Mouse (Mus musculus): ENCODE results near the gene Toe1.

Toe1 gene

DNA sequence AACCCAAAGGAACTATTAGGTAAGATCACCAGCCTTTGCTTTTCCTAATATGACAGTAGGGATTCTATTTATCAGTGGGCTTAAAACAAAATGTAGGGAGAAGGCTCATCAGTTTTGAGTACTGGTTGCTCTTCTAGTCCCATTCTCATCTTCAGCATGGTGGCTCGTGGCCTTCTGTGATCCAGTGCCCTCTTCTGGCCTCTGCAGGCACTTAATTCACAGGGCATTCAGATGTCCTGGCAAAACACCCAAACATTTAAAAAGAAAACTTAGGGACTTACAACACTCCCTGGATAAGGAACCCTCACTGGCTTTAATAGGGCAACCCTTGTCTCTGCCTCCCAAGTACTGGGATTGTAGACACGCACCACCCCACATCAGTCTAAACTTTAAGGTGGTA lies 13.2 kb downstream of the Toe1 start:
- no peak for DNase-seq (ENCODE audit: low read depth, low spot score)

DNA sequence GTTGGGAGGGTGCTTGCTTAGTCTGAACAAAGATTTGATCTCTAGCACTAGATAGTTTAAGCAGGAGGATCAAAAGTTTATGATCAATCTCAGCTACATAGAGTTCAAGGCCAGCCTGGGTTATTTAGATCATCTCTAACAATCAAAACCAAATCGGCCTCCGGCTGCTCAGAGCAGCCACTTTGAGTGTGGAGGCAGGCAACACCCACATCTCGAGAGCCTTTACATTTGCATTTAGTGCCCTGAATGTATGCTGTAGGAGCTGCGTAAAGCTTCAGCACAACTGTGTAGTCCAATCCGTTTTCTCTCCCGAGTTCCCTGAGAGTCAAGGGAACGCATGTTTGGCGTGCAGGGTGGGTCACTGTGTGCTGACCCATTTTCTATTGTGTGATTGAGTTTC lies 15.0 kb downstream of the Toe1 start:
- DNase-seq (ENCODE audit: low read depth, low spot score) = no peak

DNA sequence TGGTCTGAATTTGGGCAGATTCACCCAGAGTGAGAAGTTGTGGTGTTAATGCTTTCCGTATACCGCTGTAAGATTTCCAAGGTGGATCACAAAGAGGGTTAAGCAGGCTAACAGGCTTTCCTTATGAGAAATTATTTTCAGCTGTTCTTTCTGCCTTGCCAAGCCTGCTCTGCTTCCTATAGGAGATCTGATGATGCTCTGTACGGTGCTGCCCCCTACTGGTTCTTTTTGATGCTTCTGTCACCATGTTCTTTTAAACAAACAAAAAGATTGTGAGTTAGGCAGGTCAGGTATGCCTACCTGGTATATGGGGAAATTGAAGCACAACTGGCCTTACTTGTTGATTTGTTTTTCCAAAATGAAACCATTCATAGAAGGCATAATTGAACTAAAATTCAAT lies 18.5 kb downstream of the Toe1 start:
- peak; percentile 88 for DNase-seq (ENCODE audit: low read depth, low spot score)

DNA sequence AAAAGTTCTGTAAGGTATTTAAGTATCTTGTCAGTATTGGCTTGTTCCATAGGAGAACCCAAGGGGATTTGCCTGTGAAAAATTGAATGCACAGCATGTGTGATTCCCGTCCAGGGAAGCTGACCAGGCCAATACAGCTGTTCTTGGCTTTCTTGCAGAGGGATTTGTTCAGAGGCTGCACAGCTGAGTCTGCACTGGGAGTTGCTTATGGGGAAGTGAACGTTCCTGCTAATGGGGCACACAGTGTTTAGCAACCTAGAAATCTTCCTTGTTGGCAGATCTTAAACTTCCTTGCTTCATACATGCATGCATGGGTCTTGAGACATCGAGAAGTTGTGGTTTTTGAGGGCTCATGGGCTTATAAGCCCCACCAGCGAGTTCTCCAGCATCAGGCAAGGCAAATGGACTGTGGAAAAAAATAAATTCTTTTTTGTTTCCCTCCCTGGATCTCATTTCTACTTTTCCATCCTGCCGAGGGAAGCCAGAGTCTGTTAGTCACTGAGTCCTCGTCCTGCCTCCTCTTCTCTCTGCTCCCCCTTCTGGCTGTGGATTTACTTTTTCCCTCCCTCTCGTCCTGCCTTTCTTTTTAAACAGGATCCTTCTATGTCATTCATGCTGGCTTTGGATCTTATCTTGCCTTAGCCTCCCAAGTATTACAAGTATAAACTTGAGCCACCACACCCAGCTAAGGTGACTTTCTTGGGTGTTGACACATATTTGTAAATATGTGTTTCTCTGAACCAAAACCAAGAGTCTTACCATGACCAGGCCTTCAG lies 19.3 kb downstream of the Toe1 start:
- DNase-seq (ENCODE audit: low read depth, low spot score) = peak; percentile 35

DNA sequence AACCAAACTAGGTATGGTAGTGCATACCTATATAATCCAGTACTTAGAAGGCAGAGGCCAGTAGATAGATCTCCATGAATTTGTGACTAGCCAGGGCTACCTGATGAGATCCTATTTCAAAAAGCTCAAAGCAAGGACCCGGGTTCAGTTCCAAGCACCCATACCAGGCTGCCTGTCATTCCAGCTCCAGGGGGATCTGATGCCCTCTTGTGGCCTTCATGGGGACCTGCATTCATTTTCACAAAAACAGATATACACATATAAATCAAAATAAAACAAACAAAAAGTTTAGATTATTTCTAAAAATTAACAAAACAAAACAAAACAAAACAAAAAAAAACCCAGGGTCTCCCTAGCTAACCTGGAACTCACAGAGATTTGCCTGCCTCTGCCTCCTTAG lies 20.9 kb downstream of the Toe1 start:
- peak; percentile 68 for DNase-seq (ENCODE audit: low read depth, low spot score)

DNA sequence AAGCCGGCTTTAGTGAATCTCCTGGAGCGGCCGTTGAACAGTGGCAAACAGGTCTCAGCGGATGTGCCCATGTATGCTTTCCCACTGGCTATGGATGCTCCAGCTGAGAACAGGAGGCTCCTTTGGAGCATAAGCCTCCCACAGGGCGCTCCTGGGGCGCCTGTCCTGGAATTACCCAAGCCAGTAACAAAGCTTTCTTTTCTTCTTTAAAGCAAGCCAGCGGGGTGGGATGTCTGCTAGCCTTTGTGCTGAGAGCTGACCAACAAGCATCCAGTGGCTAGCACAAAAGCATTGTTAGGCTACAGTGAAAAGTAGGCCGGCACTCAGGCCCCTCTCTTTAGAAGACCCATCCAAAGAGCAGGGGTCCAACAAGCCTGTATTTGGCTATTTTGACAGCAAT lies 25.3 kb downstream of the Toe1 start:
- DNase-seq (ENCODE audit: low read depth, low spot score) = peak; percentile 92

DNA sequence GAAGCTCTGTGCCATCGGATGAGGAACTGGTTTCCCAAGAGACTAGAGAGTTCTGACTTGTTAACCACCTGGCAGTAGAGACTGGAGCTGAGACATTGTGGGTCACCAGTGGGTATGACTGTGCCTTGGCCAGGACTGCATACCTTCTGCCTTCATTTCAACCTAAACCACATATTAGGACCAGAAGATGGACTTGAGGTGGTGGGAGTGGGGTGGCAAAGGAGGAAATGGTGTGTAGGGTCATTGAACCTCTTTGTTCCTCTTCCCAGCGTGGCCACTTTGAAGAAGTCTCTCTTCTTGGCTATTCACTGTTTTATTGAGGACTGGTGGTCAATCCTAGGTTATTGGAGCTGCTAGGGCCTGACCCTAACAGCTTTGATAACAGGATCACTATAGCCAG lies 26.1 kb downstream of the Toe1 start:
- DNase-seq (ENCODE audit: low read depth, low spot score) = no peak

DNA sequence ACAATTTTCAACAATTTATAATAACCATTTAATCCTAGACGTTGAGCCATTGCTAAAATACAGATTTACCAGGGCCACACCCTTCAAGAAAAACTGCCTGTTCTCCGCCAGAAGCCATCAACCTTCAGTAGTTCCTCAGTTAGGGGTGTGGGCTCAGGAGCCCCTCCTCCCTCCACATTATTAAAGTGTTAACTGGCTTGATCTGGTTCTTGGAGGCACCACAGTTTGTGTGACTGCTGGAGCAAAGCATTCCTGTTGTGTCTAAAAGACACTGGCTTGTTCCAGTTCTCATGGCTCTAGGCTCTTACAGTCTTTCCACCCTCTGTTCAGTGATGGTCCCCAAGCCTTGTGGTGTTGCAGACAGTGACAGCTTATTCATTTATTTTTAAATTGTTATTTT lies 26.9 kb downstream of the Toe1 start:
- DNase-seq (ENCODE audit: low read depth, low spot score) = peak; percentile 84

DNA sequence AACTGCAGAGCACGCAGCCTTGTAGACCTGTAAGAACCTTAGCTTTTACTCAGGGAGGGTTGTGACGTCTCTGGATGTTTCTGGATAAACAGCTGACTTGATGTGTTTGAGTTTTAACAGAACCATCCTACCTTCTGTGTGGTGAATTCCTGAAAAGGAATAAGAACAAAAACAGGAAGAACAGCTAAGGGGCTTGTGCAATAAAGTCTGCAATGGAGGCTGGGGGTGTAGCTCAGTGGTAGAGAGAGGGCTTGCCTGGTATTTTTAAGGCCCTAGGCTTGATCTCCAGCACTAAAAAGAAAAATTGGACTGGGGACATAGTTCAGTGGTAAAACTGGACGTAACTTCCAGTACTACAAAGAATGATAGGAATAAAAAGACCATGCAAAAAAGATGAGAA lies 30.4 kb downstream of the Toe1 start:
- no peak for DNase-seq (ENCODE audit: low read depth, low spot score)

DNA sequence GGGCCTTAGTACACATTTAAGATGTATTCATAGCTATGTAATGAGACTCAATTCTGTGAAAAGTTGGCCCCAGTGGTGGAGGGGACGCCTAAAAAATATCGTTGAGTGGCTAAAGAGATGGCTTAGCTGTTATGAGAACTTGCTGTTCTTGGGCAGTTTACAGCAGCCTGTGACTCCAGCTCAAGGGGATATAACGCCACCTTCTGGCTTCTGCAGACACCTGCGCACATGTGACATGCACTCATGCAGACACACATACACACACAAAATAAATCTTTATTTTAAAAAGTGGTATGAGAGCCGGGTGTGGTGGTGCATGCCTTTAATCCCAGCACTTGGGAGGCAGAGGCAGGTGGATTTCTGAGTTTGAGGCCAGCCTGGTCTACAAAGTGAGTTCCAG lies 31.0 kb downstream of the Toe1 start:
- DNase-seq (ENCODE audit: low read depth, low spot score) = peak; percentile 60

DNA sequence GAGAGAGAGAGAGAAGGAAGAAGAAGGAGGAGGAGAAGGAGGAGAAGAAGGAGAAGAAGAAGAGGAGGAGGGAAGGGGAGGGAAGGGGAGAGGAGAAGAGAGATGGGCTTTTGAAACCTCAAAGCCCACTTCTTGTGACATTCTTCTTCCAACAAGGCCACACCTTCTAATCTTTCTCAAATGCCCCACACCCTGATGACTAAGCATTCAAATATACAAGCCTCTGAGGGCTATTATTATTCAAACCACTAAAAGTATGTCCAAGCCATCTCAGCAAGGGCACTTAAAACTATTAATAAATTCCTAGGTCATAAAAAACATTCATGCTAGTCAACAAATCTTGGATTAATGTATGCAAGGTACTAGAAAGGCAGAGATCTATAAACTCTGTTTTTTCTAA lies 38.4 kb downstream of the Toe1 start:
- DNase-seq (ENCODE audit: low read depth, low spot score) = peak; percentile 78

DNA sequence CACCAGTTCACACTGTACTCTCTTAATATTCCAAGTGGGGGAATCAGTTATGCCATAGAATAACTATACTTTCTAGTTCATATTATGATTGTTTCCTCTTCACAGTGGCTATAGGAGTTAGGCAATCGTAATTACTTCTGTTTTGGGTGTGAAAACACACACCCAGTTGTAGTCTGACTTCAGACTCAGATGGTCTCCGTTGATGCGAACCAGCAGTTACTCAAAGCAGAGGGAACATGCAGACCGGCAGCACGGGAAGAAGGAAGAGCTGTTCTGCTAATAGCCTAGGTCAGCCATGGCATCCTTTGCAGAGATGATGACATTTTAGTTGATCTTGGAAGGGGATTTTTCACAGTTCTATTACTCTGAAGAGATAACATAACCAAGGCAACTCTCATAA lies 38.9 kb downstream of the Toe1 start:
- no peak for DNase-seq (ENCODE audit: low read depth, low spot score)

DNA sequence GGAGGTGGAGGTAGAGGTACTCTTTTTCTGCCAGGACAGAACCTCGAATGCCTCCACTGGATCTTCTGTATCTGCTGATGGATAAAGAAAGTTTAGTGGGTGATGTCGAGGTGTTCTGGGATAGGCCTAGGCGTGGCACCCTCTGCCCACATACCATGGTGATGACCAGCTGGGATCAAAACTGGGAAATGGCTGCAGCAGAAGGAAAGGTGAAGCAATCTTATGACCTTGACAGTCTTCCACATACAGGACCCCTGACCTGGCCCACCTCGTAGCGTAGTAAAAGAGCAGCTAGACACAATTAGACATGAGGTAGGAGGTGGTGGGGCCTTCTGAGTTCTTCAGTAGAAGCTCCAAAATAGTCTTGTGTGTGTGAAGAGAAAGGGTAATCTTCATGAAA lies 43.4 kb downstream of the Toe1 start:
- peak; percentile 57 for DNase-seq (ENCODE audit: low read depth, low spot score)

DNA sequence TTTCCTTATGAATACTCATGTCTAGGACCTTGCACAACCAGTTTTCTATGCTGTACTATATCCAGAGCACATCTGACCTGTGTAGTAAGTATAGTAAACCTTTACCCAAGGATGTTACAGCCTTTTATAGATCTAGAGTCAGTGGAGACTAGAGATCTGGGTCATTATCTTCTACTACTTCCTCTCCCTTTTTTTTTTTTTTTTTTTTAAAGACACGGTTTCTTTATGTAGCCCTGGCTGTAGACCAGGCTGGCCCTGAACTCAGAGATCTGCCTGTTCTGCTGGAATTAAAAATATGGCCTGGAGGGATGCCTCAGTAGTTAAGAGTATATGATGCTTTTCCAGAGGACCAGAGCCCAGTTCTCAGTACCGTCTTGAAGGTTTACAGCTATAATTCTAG lies 45.5 kb downstream of the Toe1 start:
- DNase-seq (ENCODE audit: low read depth, low spot score) = no peak

DNA sequence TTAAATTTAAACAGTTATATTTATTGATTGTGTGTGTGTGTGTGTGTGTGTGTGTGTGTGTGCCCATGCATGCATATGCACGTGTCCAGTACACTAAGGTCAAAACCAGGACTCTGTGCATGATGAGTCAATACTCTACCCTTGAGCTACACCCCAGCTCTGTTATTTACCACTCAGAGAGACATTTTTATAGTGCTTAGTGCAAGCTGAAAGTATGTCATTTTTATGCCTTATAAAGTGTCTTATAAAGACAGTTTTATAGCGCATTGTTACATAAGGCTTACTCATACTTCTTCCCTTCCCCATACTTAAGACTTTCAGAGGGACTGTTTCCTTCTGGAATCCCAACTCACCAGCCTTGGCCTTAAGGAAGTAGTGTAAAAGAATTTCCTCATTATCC lies 57.7 kb downstream of the Toe1 start:
- DNase-seq (ENCODE audit: low read depth, low spot score) = no peak
